Mouse (Mus musculus) adrenal gland, postnatal 10 days (tissue): ENCODE measurements around the gene Peli1. TPM values are rescaled to one million over a fixed set of nuclear protein-coding genes. Genes with fewer than 3 reads are reported as not detected.
A peak's percentile ranks its signal among the peaks of the same experiment; 100 is the strongest.

ENCODE experiments used
- DNase-seq: peaks from one replicate; pipeline ENCODE4 v3.0.0; 2021; ENCODE audit warnings: mixed read lengths
- long read RNA-seq, 2 experiments: library from polyadenylated mRNA; stranded (forward); transcript quantifications; one replicate each; pipeline ENCODE4 v2.0.0; 2021
- total RNA-seq, 2 experiments: library from RNA; stranded (reverse); gene quantifications; 2 replicates each; pipeline ENCODE4 v1.2.3; 2021

The Peli1 gene
- total RNA-seq, result 10 to 100 TPM; 21.1 to 21.2 TPM
- long read RNA-seq, experiment 1, transcript Peli1-201 (7 exons, 3,514 nt), result major isoform, 14 of 16 reads
- long read RNA-seq, experiment 1, partial matches to known transcripts, result 0 of 16 reads
- long read RNA-seq, experiment 1, other reads (novel, unspliced or antisense), result 1 of 16 reads
- long read RNA-seq, experiment 2, transcript Peli1-201 (7 exons, 3,514 nt), result major isoform, 9 of 9 reads
- long read RNA-seq, experiment 2, partial matches to known transcripts, result 0 of 9 reads
- long read RNA-seq, experiment 2, other reads (novel, unspliced or antisense), result 0 of 9 reads

DNA sequence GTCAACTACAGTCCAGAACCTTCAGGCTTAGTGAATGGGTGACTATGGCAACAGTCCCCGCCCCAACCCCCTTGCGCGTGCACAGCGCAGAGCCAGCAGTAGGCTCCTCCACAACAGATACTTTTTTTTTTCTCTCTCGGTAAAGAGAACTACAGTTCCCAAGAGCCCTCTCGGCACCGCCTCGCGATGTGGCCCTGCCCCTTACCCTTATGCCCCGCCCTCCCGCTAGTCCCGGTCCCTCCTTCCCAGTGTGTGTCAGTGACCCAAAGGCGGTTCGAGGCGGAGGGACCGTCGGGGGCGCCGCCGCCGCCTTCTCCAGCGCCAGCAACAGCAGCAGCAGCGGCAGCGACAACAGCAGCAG, at the start of gene Peli1:
Gene Peli1, plus strand, starts transcription at position 225 of the 361 bp plus-strand sequence.
- peak; percentile 98 for DNase-seq

DNA sequence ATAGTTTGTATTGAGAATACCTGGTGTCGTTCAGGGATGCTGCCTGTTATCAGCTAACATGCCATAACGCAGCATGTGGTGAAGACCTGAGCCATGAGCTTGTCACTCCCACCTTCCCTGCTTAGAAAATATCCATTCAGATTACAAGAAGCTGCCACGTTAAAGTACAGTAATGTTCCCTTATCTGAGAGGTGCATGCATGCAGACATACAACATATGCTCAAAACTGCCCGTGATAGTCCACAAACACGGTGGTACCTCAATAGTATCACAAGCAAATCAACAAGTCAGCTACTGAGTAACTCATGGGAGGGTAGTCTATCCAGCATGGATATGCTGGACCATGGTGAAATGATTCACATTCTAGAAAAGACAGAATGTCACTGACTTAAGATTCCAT, 48.5 kb upstream of the Peli1 start:
- DNase-seq, result no peak

DNA sequence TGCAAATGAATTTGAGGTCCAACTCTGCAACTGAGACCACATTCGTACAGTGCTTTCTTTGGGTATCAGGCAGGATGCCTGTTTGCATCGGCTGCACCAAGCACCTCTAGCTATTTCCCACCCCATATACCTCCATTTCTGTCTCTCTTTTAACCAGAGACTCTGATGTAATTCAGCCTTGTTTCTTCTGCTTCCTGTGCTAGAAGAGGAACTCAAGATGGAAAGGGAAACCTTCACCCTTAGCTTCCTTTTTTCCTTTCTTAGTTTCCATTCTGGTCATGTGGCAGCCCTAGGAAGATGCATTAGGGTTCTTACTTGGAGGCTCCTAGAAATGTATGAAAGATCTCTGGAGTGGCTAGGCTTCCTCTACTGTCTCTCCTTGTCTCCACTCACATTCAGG, 44.9 kb upstream of the Peli1 start:
- no peak for DNase-seq

DNA sequence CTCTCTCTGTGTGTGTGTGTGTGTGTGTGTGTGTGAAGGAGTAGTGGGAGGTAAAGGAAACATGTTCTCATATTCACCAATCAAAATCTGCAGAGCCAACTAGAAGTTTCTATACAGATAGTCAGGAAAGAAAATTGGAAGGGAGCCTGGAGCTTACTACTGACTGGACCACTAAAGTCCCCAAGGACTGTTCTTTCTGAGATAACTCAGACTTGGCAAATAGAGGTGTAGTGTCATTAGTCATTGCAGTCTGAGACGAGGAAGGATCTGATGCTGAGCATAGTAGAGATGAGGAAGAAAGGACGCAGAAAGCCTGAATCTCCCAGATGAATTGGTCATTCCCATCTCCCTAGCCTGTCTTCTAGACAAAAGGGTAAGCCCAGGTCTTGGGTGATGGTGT, 43.2 kb upstream of the Peli1 start:
- DNase-seq, result no peak

DNA sequence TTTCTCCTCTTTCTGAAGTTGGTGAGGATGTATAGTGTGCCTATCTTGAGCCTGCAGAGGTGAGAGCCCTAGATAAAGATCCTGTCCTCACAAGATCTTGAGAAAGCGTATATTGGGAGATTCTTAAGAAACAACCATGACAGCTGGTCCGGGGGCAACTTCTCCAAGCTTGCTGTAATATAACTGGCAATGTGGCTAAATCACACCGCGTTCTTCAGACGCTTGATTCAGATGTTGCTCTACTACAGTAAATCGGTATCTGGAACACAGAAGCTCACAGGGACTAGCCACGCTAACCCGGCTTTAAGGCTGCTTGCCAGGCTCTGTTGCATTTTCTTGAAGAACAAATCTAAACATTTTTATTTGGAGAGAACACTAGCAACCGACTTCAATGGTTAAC, 39.4 kb upstream of the Peli1 start:
- no peak for DNase-seq

DNA sequence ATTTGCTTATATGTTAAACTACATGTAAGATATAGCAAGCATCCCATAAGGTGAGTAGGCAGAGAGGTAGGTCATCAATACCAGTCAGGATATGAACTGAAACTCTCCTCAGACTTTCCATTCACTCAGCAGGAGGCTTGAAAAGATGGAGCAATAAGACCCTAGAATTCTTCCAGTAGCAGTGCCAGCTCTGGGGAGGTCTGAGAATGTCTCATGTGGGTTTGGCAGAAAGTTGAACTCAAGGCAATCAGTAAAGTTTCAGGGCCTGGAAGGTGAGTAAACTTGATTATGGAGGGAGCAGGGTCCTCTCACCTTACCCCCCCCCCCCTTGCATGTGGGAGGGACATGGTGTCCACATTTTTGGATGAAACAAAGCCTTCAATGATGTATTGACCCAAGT, 36.5 kb upstream of the Peli1 start:
- no peak for DNase-seq

DNA sequence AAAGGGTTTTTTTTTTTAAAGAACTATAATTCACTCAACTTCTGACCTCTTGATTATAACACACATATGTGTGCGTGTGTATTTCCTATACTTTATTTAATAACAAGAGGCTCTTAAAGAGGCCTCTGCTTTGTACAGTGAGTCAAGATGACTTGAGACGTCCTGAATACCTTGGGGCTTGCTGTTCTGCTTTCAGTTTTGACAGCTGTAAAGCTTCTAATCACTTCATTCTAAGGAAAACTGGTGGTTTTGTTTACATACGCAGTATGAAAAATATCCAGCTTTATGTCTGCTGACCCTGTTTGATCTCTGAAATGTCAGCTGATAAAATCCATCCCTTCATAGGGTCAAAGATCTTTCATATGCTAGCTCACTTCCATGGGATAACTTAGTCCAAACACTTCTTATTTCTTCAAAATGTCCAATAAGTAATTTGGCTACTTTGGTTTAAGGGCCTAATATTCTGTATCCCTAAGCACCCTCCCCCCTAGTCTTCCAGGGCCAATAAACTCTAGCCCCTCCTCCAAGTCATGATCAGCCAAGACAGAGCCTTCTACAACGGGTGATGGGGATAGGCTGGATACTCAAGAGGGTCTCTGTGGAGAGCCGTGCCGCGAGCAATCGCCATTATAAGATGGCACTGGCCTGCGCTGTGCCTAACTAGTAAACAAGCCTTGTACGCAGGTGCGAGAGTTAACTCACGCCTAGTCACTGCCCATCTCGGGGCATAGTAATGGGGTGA, 34.8 kb upstream of the Peli1 start:
- no peak for DNase-seq

DNA sequence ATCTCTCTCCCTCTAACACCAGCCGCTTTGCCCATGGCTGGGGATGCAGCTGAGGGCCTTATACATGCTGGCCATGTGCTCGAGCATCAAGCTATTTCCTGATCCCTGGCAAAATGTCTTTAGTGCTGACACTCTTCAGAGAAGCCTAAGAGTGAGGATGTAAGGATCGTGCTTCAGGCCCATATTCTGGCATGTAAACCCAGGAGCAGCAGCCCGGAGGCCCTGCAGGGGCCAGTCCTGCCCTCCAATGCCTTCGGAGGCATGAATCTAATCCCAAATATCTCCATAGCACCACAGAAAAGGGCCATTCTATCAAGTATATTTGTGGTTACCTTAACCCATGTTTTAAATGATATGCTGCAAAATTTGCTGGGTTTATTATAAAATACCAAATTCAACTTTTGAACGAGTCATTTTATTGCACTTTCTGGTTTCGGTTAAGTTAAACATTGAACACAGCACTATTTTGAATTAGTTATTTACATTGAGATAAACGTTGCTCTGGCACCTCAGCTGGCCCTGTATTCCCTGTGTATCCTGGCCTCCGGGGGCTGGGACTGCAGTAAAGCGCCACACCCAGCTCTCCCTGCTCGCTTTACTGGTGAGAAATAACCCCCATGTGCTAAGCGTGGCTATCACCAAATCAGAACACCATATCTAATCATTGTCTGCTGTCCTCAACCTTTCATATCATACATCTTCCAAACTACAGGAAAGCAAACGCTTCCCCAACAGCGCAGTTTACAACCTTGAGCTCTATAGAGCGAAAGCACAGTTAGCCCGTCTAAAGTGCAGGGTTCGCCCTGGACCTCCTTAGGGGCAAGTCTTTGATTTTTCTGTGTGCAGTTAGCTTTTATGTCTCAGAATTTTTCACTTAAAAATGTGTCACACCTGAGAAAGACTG, 33.3 kb upstream of the Peli1 start:
- DNase-seq, result no peak

DNA sequence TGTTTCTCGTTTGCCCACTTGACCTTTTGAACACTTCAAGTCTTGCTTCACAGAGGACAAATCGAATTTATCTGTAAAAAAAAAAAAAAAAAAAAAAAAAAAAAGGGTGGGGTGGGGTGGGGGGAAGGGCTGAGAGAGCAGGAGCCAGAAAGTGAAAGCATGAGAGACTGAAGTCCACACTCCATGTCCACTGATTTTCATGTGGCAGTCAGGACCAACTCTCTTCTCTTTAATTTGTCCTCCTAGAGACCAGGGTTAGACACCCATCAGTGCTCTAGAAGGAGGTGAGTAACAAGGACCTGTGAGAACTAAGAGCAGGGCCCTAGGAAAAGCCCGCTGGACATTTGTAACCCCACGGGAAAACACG, 32.7 kb upstream of the Peli1 start:
- no peak for DNase-seq

DNA sequence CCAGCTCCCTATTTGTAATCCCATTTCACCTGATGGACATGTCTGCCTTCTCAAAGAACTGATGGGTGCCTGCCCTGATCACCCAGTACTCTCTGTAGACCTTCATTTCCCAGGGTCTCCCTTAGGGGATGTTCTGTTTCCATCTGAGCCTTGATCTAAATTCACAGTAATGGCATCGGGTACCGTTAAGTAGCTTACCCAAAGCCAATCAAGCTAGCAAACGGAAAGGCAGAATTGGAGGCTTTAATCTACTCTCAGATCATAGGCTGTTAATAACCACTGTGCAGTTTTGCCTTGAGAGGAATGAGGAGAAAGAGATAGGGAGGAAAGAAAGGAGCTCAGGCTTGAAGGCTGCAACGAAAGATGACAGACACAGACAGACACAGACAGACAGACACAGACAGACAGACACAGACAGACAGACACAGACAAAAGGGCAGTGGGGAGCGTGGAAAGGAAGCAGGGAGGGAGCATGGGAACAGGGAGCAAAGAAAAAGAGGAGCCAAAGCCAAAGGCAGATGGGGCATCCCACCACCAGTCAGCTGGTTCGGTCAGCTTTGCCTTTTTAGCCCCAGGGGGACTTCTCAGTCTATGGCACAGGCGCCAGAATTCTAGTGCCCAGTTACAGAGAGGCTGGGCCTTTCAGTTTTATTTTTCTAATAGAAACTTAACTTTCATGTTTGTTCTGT, 30.6 kb upstream of the Peli1 start:
- DNase-seq, result no peak

DNA sequence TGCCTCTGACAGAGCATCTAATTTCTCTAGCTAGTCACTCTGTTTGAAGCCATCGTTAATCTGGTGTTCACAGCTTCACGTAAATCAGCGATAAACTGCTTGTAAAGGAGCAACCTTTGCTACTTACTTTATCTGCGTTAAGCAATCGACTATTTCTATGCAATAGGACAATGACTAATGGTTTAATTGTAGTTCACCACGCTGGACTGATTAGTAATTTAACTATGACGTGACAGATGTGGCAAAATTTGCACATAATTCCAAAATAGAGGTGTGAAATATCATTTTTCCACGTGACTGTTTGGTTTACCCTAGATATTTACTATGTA, 30.1 kb upstream of the Peli1 start:
- DNase-seq, result no peak

DNA sequence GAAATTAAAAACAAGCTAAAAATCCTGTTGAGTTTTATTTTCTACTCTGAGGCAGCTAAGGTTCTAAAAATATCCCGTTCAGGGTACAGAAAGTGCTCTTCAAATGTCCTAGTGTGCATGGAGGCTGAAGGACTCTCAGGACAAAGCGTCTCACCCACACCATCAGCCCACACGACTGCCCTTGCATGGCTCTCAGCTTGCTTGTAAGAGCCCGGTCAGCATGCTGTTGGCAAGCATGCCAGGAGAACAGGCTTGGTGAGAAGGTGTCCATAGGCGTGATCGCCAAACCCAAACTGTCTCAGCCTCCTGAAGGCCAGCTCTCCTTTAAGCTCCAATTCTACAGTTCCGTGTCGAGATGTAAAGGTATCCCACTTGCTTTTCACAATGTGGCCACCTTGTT, 29.7 kb upstream of the Peli1 start:
- DNase-seq, result no peak

DNA sequence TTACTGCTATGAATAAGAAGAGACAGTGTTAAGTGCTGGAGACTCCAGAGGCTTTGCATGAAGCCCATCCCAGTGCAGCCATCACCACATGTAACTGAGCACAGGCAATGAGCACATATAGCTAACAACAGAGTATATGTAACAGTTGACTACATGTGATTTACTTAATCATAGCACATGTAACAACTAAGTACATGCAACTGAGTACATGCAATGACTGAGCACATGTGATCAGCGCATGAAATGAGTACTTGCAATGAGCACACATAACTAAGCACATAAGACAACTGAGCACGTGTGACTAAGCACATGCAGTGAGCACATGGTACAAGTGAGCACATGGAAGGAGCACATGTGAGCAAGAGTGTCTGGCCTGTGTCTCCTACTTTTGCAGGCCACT, 29.0 kb upstream of the Peli1 start:
- DNase-seq, result no peak

DNA sequence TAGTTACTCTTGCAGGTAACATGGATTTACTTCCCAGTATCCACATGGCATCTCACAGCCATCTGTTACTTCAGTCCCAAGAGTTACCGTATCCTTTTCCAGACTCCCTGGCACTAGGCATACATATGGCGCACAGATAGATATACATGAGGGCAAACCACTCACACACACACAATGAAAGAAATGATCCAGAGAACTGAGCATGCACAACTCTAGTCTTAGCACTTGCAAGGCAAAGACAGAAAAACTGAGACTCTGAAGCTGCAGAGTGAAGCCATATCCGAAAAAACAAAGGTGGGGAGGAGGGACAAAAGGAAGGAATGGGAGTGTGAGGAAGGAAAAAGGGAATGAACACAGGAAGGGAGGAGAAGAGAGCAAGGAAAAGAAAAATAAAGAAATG, 27.8 kb upstream of the Peli1 start:
- DNase-seq, result no peak

DNA sequence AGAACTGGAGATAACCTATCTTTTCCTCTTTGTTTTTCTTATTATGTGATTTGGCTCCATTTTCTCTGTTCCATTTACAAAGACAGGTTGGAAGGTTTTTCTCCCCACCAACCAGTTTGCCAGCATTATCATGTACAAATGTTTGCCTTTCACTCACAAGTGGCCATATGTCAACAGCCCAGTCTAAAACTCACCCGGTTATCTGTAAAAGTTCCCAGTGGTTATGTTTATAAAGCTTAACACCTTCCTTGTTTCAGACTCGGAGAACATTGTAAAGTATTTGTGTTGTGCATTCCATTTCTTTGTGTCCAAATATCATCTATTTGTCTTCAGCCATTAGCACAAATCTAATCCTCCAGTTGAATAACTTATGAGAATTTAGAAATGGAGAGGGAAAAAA, 11.7 kb upstream of the Peli1 start:
- no peak for DNase-seq

DNA sequence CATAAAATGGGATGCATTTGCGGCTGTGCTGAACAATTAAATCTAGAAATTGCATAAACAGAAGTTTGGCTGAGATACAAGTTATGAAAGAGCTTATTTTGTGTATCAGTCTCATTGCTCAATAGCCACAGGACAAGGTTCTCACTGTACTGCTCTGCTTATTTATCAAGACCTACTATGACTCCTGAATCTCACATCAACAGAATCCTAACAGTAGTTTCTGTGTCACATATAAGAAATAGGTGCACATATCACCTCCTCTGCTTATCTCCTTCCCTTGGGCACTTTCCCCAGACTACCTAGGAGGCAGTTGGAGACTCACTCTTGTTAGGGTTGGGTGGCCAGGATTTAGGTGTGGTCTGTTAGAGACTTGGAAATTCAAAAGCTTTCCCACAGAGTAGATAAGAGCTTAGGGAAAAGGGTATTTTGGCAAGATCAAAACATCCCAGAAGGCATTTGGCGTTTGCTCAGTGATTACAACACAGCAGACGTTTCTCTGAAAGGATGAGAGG, 11.2 kb upstream of the Peli1 start:
- DNase-seq, result peak; percentile 10

DNA sequence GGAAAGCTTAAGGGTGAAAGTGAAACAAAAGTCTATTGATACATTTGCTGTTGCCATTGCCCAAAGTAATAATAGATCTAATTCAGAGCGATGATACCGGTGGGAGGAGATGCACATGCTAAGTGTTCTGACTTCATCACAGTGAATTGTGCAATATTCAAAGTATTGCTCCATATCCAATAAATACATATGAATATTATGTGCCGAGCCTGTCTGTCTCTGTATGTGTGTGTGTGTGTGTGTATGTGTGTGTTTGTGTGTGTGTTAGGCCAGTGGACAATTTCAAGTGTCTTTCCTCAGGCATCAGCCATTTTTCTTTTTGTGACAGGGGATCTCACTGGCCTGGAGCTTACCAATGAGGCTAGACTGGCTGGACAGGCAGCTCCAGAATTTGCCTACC, 9.9 kb upstream of the Peli1 start:
- no peak for DNase-seq

DNA sequence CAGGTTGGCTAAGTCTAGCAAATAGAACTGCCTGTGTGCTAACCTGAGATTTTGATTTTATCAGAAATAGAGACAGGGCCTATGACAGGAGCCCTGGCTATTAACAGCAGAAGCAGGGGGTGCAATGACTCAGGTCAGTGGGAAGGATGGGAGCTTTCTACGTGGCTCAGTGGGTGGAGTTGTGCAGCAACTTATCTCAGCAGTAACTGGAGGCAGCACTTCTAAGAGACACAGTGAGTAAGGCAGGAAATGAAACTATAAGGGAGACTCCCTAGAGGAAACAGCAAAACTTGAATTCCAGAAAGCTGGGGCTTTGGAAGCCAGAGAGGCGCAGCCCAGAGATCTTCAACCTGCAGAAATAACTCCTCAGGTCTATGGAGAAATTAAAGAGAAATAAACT, 8.4 kb upstream of the Peli1 start:
- DNase-seq, result no peak

DNA sequence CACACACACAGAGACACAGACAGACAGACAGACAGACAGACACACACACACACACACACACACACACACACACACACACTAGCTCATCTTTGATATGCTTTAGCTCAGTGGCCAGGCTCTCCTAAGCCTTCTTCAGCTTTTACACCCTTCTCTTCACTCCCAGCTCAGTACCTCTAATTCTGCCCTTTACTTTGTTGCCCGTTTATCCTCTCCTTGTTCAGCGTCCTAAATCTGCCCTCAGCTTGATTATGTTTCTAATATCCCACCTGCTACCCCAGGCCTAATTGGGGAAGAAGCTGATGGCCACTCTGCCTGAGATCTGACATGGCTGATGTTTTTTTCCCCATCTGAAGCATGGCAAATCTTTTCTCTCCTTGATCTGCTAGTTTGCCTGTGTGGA, 2.7 kb upstream of the Peli1 start:
- no peak for DNase-seq

DNA sequence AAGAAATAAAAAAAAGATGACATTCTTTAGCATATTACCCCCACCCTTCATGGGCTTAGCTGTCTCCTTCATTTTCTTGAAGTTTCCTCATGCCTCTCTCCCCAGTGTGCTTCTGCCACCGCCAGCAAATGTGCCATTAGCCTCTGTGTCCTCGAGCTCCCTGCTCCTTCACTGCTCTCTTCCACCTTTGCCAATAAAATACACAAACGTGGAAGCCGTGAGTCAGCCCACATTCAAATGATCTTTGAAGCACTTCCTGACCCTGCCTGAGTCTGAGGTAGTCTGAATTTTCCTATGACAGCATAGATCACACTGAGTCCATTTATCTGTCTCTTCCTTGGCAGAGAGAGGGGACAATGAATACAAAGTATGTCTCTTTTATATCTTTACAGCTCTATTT, 1.5 kb upstream of the Peli1 start:
- DNase-seq, result no peak

DNA sequence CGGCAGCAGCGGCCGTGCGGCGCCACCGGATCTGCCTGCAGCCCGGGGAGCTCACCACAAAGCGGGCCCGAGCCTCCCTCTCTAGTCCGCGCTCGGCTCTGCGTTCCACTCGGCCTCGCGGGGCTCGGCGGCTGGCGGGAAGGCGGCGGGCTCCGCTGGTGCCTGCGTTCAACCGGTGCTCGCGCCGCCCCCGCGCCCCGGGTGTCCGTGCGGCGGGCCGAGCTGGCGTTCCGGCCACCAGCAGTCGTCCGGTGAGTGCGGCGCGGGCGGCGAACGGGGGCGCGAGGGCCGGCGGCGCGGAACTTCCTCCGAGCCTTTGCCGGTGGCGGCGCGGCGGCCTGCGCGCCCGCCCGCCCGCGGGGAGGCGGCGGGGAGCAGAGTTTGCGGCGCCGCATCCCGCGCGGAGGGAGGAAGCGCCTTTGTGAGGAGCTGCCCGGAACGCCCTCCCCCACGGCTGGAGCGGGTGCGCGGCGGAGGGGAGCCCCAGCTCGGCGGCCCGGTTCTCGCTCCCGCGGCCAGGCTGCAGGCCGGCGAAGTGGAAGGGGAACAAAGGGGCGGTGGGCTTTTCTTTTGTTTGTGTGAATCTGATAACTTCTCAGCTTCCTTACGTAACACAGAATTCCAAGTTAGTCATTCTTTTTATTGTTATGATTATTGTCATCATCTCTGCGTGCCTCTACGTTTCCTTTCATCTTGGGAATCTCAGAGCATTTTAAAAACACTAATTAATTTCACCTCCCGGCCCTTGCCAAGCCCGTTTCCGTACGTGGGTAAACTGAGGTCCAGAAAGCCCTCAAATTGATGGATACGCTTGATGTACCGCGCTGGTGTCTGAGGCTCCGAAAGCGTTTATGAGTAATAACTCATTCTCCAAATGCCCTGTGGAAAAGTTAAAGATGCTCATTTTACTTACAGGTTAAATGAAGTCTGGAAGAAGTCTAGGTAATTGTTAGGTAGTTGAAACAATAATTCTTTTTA, 626 bp downstream of the Peli1 start:
- peak; percentile 80 for DNase-seq
